Mouse (Mus musculus) ZHBTc4 (cell line): ENCODE data around the gene Snupn.

Source experiments
- DNase-seq: peaks from one replicate; pipeline ENCODE4 v3.0.0-alpha.2; 2011; ENCODE audit warnings: low read depth, low spot score

Gene Snupn

GRCm38 (mm10) chr9:57012393-57012792, 61.7 kb downstream of the Snupn start:
- DNase-seq = peak; percentile 53

GRCm38 (mm10) chr9:57012895-57013294, 62.2 kb downstream of the Snupn start:
- DNase-seq = peak; percentile 23

GRCm38 (mm10) chr9:57013756-57014155, 63.1 kb downstream of the Snupn start:
- no peak for DNase-seq

GRCm38 (mm10) chr9:57014766-57015165, 64.1 kb downstream of the Snupn start:
- DNase-seq = no peak

- no peak for DNase-seq
These were observed 67.0 kb downstream of the Snupn start for GRCm38 (mm10) chr9:57017631-57018030.

- DNase-seq = no peak
These were observed 81.1 kb downstream of the Snupn start for GRCm38 (mm10) chr9:57031756-57032155.
